Mouse (Mus musculus): ENCODE measurements around the gene Acbd3. TPM values are rescaled to one million over a fixed set of nuclear protein-coding genes. Genes with fewer than 3 reads are reported as not detected.
A peak's percentile ranks its signal among the peaks of the same experiment; 100 is the strongest.

Acbd3 gene
- 10 to 100 TPM; 12.0 to 14.6 TPM for total RNA-seq (2021)
- long read RNA-seq, experiment 1, transcript Acbd3-201 (8 exons, 3,471 nt): major isoform, 25 of 27 reads
- long read RNA-seq, experiment 1, partial matches to known transcripts: 2 of 27 reads
- long read RNA-seq, experiment 1, other reads (novel, unspliced or antisense): 0 of 27 reads
- long read RNA-seq, experiment 2, transcript Acbd3-201 (8 exons, 3,471 nt): major isoform, 23 of 23 reads
- long read RNA-seq, experiment 2, partial matches to known transcripts: 0 of 23 reads
- long read RNA-seq, experiment 2, other reads (novel, unspliced or antisense): 0 of 23 reads

DNA sequence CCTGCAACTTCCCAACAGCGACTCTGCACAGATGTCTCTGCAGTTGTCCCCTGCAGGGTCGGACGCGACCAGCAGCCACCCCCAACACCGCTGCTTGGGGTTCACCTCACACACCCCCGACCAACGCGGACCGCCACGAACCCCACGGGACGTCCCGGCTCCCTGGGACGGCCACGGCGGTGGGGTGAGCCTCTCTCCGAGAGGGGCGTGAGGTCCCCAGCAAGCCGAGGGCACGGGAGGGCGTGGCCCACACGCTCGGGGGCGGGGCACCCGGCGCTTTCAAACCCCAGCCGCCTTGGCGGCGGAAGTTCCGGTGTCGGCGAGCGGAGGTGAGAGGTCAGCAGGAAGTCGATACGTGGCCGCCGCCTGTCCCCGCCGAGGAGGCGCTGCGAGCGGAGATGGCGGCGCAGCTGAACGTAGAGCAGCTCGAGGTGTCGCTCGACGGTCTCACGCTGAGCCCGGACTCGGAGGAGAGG, at the start of gene Acbd3:
TSS of gene Acbd3 (plus strand) at position 340 of the 476 bp plus-strand sequence.
- DNase-seq (ENCODE audit: low spot score): peak; percentile 90

DNA sequence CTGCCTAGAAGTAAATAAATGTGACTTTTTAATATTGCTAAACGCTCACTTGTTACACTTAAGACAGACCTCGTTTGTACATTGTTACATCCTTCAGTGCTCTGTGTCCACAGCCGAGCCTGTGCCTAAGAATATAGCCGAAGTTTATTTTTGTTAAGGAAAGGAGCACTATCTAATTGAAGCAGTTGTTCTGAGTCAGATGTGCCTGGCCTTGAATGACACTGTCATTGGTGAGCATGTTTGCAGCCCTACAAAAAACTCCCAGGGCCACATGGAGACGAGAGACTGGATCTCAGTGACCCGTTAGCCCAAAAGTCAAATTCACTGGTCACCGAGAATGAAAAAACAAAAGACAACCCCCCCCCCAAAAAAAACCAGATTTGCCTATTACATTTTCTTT, 34.6 kb upstream of the Acbd3 start:
- no peak for DNase-seq (ENCODE audit: low spot score)

DNA sequence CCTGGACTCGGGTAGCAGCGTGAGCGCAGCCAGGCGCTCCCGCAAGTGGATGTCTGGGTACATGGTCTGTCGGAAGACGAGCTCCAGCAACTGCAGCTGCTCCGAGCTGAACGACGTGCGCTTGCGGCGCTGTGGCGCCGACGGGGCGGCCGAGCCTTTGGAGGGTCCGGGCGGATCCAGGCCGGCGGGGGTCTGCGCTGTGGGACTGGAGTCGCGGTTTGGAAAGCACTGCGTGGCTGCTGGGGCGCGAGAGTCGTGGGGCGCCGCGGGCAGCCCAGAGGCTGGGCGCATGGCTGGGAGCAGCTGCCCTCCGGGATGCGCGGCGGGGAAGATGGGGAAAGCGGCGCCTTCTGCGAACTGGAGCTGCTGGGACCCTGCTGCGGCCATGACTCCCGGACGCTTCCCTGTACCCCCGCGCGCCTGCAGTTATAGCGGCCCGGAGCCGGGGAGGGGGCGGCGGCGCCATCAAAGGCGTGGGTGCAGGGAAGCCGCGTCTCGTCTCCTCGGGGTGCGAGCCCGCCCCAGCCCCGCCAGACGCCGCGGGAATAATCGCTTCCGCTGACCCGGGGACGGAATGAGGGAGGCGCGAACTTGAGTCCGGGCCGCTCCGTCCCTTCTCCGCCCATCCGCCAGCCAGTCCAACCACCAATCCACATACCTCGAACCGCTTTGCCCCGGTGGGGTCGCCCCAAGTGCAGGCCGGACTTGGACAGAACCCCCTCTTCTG, 29.1 kb upstream of the Acbd3 start, which contains the start of gene Mixl1:
TSS of gene Mixl1 (minus strand) at position 409 of the 727 bp plus-strand sequence.
- DNase-seq (ENCODE audit: low spot score): no peak

- DNase-seq (ENCODE audit: low spot score): no peak
These were observed 27.8 kb upstream of the Acbd3 start for GRCm38 (mm10) chr1:180698063-180698462.

GRCm38 (mm10) chr1:180703400-180703799, 22.4 kb upstream of the Acbd3 start:
- DNase-seq (ENCODE audit: low spot score): no peak

GRCm38 (mm10) chr1:180707368-180707767, 18.5 kb upstream of the Acbd3 start:
- DNase-seq (ENCODE audit: low spot score): no peak

- no peak for DNase-seq (ENCODE audit: low spot score)
These were observed 18.0 kb upstream of the Acbd3 start for GRCm38 (mm10) chr1:180707813-180708212.

- DNase-seq (ENCODE audit: low spot score): no peak
These were observed 16.7 kb upstream of the Acbd3 start for GRCm38 (mm10) chr1:180708935-180709776.

- DNase-seq (ENCODE audit: low spot score): no peak
These were observed 7.1 kb upstream of the Acbd3 start for GRCm38 (mm10) chr1:180718756-180719155.

GRCm38 (mm10) chr1:180719483-180719882, 6.4 kb upstream of the Acbd3 start:
- DNase-seq (ENCODE audit: low spot score): no peak

DNA sequence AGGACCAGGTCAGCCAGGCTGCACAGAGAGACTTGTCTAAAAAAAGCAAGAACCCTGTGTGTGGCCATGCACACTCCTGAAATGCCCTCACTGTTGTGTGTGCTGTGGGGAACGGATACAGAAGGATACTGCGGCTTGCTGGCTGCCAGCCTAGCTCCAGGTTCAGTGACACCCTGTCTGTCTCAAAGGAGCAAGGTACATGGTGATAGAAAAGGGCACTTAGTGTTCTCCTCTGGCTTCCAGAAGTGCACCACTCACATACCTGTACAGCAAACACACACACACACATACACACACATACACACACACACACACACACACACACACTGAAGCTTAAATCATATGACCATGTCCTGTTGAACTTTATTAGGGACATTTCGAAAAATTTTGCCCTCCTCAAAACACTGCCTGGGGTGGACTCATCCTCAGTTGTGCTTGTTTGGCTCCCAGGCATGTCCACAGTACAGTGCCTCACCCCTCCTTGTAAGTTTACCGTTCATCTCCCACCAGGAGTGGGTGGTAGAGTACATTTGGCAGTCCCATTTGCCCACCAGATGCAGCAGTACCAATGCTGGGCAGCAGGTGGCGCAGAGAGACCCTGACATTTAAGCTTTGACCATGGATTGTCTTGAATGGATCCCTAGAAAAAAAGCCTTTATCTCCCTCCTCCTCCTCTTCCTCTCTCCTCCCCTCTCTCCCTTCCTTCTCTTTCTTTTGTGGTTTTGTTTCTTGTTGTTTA, 5.7 kb upstream of the Acbd3 start:
- DNase-seq (ENCODE audit: low spot score): peak; percentile 79

DNA sequence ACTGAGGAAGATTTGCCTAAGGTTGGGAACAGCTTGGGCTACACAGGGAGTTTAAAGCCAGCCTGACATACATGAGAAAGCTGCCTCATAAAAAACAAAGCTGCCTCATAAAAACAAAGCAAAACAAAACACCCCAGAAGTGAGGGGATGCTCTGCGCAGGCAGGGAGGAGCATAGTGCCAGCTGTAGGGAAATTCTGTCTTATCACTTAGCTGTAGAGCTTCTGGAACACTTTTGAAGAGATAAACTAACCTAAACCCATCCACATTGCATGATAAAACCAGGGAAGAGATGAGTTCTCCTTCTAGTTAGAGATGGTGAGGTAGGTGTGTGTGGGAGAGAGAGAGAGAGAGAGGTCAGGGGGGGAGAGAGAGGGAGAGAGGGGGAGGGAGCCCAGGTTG, 3.2 kb upstream of the Acbd3 start:
- no peak for DNase-seq (ENCODE audit: low spot score)

- no peak for DNase-seq (ENCODE audit: low spot score)
These were observed 2.1 kb upstream of the Acbd3 start for GRCm38 (mm10) chr1:180723701-180724238.

- no peak for DNase-seq (ENCODE audit: low spot score)
These were observed 340 bp downstream of the Acbd3 start for GRCm38 (mm10) chr1:180726183-180726582.

- no peak for DNase-seq (ENCODE audit: low spot score)
These were observed 3.4 kb downstream of the Acbd3 start for GRCm38 (mm10) chr1:180729231-180729630.

DNA sequence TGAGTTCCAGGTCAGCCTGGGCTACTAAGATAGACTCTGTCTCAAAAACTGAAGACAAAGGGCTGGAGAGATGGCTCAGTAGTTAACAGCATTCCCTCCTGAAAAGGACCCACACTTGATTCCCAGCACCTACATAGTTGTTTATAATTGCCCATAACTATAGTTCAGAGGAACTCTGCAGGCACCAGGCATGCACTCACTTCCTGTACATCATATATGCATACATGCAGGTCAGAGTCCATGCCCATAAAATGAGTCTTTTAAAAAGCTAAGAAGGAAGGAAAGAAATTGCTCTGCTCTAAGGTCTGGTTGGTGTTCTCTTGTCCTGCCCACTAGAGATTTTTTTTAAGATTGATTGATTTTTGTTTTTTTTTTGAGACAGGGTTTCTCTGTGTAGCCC, 22.0 kb downstream of the Acbd3 start:
- DNase-seq (ENCODE audit: low spot score): no peak

GRCm38 (mm10) chr1:180752115-180752514, 26.3 kb downstream of the Acbd3 start:
- DNase-seq (ENCODE audit: low spot score): no peak

- DNase-seq (ENCODE audit: low spot score): no peak
These were observed 28.5 kb downstream of the Acbd3 start for GRCm38 (mm10) chr1:180754376-180754775.

- DNase-seq (ENCODE audit: low spot score): no peak
These were observed 30.9 kb downstream of the Acbd3 start for GRCm38 (mm10) chr1:180756711-180757110.

GRCm38 (mm10) chr1:180757252-180757955, 31.6 kb downstream of the Acbd3 start:
- DNase-seq (ENCODE audit: low spot score): no peak
